Mouse (Mus musculus): ENCODE results near the gene Itm2c.

The Itm2c gene

DNA sequence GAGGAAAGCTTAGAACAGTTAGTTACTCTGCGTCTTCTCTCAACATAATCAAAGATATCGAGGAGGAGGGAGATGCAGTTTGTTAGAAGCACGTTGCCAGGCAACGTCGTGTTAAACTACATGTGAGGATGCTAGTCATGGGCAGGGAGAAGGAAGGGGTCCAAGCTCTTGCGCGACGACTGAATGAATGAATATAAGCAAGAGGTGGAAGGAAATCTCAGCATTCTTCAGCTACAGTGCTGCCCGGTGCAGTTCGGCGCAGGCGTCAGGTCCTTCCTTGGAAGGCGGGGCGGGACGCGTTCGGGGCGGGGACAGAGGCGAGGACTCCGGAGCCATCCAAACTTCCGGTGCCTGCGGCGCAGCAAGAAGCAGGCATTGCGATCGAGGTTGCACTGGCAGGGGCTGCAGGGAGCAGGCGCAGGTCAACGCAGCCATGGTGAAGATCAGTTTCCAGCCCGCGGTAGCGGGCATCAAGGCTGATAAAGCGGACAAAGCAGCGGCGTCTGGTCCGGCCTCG lies at the start of gene Itm2c:
Itm2c (plus strand) TSS at position 51 of the 517 bp plus-strand sequence.
- DNase-seq (ENCODE audit: low spot score): peak; percentile 94

- DNase-seq (ENCODE audit: low spot score): no peak
Measured at GRCm38 (mm10) chr1:85844981-85845380, 49.1 kb upstream of the Itm2c start.

DNA sequence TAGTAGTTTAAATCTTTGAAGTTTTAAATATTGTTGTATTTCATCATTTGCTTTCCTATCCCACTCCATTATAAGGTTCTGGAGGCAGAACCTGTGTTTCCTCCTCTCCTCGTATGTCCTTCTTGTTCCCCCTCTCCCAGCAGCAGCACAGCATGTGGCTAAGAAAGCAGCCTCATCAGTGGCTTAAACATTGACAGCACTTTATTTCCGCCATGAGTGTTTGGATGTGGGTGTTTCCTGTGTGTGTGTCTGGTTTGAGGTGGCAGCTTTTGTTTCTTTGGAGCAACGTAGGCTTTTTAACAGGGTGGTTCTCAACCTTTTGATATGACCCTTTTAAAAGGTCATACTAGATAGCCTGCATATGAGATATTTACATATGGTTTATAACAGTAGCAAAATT lies 48.6 kb upstream of the Itm2c start:
- DNase-seq (ENCODE audit: low spot score): no peak

- DNase-seq (ENCODE audit: low spot score): no peak
Measured at GRCm38 (mm10) chr1:85849016-85849415, 45.1 kb upstream of the Itm2c start.

DNA sequence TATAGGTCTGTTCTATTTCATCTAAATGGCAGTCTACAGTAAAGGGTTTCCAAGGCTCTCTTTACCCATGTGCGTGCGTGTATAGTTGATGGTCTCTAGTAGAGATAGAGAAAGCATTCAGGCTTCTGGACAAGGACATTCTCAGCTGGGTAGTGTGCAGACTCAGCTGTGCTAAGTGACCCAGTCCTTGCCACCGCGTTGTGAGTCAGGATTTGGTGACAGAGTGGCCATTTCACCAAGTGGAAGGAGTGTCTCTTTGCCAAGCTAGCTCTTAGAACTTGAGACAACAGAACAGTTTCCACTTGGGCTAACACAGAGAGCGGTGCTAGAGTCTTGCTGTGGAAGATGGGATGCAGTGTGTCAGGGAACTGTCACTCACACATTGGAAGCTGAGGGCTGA lies 43.2 kb upstream of the Itm2c start:
- no peak for DNase-seq (ENCODE audit: low spot score)

- peak; percentile 84 for DNase-seq (ENCODE audit: low spot score)
Measured at GRCm38 (mm10) chr1:85852996-85853689, 40.9 kb upstream of the Itm2c start.

GRCm38 (mm10) chr1:85853865-85854264 lies 40.2 kb upstream of the Itm2c start:
- no peak for DNase-seq (ENCODE audit: low spot score)

DNA sequence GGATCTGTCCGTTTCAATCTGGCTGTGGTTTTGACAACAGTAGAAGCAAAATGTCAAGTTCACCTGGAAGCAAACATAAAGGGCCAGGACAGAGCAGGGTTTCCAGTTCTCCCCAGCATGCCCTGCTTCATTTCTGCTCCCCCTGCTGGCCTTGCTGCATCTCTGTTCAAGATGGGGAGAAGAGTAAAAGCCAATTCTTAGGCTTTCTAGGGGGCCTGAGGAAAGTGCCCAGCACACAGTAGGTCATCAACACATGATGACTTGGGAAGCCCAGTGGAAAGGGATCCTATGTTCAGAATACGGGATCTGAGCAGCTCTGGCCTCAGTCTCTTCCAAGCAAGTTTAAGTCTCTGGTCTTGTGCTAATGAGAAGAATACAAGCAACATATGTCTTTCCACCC lies 39.6 kb upstream of the Itm2c start:
- DNase-seq (ENCODE audit: low spot score): no peak

DNA sequence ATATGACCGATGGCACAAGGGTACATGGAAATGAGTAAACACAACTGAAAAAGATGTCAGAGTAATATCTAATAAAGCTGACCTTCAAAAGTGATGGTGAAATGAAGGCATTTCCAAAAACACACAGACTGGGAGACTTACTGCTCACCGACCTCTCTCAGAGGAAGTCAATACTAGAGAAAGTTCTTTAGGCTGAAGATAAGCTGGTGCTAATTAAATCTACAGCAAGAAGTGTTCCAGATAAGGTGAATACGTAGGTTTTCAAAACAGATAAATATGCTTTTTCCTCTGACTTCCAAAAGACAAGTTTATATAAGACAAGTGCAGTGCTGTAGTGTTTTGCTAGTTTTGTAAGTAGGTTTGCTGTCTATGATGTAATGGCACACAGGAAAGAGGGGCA lies 37.8 kb upstream of the Itm2c start:
- no peak for DNase-seq (ENCODE audit: low spot score)

GRCm38 (mm10) chr1:85857261-85857754 lies 36.8 kb upstream of the Itm2c start:
- no peak for DNase-seq (ENCODE audit: low spot score)

DNA sequence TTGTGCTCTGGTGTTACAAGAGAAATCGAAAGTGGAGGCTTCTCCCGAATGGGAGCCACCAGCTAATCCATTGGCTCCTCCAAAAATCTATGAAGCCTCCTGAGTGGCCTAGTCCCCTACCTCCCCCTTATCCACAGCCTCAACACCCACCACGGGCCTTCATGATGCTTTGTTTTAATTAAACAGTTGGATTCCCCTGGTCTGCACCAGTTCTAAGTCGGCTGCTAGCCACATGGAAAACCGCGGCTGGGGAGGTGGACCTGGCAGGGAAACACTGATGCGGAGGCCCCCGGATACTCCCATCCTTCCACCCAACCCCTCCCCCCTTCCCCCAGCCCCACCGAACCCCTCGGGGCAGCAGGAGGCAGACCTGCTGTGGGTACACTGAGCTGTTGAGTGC lies 29.7 kb upstream of the Itm2c start:
- no peak for DNase-seq (ENCODE audit: low spot score)

DNA sequence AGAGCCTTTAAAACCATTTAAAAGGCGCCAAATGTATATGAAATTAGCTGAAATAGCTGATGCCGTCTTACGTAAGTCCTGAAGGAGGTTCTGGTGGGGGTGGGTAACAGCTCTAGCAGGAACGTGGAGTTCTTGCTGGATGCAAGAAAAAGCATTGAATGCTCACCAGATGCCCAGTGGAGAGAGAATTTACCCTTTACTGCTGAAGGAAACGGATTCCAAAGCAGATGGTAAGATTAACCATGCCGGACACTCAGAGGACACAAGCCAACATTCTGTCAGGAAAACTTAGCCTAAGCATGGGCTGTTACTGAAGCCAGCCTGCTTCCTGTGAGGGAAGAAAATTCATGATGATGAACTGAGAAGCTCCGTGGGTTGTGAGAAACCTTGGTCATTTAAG lies 24.1 kb upstream of the Itm2c start:
- no peak for DNase-seq (ENCODE audit: low spot score)

DNA sequence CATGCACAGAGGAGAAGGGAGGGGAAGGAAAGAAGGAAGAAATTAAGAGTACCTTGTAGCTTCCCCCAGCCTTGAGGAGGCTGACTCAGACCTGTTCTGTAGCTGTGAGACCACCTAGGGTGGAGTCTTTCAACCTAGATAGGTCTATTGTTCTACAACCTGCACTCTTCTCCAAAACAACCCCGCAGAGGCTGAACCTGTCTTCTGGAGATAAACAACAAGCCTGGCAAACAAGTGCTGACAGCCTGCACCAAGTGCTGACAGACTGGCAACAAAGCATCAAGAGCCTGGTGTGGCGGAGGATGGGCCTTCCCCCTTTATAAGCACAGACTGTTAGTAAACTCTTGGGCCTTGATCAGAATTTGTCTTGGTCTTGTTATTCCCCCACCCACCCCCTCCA lies 23.5 kb upstream of the Itm2c start:
- no peak for DNase-seq (ENCODE audit: low spot score)

- no peak for DNase-seq (ENCODE audit: low spot score)
Measured at GRCm38 (mm10) chr1:85882003-85882402, 12.1 kb upstream of the Itm2c start.

DNA sequence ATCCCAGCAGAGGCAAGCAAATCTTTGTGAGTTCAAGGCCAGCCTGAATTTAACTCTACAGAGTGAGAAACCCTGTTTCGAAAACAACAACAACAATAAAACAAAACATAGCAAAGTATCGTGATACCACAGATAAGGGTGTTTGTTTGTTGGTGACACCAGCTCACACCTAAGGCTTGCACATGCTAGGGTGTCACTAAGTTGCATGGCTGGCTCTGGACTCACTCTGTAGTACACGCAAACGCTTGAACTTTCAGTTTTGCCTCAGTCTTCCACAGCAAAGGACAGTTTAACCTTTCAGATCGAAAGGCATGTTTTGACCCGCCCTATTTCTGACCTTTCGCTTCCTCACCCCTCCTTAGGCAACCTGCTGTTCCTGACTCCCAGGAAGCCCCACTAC lies 6.9 kb upstream of the Itm2c start:
- no peak for DNase-seq (ENCODE audit: low spot score)

DNA sequence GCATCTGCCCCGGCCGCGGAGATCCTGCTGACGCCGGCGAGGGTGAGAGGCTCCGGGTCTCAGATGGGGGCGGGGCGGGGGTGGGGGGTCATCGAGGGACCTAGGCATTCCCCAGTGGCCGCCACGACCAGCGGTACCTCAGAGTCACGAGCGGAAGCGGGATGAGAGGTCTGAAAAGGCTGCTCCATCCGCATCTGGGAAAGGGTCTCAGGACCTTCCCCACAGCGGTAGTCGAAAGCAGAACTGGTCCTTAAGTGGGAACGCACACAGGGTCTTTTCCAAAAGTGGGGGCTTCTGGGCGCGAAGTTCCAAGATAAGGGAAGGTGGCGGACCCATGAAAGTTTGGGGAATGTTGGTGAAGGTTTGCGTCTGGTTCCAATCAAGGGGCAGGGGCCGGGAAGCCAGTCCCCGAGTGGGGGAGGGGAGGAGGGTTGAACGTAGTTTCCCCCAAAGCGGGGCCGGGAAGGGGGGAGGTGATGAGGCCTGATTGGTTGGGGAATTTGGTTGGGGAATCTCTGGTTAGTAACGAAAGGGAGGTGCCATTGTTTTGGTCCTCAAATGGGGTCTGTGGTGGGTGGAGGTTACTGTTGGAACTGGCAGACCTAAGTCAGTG lies 773 bp downstream of the Itm2c start:
- DNase-seq (ENCODE audit: low spot score): peak; percentile 86

- peak; percentile 78 for DNase-seq (ENCODE audit: low spot score)
Measured at GRCm38 (mm10) chr1:85895391-85895837, 1.3 kb downstream of the Itm2c start.

DNA sequence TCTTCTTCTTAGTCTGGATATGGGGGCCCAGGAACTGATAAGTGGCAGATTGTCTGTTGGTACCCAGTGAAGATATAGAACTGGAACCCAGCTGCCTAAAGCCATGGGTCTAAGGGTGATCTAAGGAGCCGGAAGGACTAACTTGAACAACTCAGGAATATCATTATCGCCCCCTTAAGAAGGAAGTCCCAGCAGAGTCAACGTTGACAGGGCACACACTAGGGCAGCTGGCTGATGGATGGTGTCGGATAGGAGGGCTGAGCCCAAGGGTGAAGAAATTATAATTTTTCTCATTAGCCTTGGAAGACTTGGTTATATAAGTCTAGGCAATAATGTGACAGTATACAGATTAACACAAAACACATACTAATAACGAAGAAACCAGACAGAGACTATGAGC lies 2.0 kb downstream of the Itm2c start:
- no peak for DNase-seq (ENCODE audit: low spot score)

DNA sequence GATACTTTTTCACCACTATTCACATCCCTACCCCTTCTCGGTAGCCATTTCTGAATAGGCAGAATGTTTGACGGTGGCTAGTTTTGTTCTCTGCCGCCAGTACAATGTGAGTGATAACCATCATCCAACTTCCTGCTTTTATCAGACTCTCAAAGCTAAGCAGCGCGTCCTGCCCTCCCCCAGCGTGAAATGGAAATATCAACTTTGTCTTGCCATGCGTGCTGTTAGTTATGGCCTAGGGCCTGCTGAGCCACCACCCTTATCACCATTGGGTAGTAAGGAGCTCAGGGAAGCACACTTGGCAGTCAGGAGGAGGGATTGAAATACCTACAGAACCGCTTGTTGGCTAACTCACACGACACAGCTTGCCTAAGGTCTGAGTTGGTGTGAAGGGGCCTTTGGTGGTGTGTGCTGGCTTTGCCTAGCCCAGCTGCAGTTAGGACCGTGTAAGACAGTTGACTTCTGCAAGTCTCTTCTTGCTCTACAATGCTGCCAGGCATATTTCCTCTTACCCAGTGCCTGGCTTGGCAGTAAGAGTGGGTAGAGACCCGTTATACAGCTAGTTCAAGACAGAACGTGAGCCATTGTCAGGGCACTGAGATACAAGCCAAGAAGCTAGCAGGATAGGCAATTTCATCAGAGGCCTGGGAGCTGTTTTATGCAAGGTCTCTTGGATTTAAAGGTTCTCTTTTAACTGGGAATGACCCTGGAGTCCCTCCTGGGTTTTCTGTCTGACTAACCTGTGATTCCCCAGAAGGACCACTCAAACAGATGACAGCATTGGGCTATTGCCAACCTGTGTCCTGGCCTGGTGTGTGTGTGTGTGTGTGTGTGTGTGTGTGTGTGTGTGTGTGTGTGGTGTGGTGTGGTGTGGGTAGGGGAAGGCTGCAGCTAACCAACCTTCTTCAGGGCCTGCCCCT lies 3.0 kb downstream of the Itm2c start:
- no peak for DNase-seq (ENCODE audit: low spot score)

GRCm38 (mm10) chr1:85897901-85898760 lies 4.0 kb downstream of the Itm2c start:
- DNase-seq (ENCODE audit: low spot score): no peak

DNA sequence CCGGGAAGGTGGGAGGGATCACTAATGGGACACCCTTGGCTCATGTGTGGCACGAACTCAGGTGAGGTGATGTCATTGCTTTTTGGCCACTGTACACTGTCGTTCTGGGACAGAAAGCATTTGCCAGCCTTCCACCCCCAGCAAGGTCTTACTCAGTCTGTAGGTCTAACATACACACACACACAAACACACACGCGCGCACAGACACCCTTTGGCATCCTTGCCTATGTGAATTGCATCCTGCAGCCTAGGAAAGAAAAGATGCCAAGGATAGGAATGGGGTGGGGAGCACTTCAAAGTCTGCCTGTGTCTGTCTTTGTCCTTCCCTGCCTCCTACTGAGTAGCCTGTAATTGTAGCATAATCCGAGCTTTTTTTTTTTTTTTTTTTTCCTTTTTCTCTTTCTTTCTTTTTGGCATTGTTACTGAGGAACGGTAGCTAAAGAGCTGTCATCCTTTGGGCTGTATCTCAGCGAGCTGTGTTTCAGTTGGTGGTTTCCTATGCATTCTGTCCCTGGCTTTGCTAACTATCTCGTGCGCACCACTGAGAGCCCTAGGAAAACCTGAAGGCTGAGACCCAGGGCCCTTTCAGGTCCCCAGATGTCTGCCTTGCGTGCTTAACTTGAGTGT lies 4.8 kb downstream of the Itm2c start:
- no peak for DNase-seq (ENCODE audit: low spot score)
